Mouse (Mus musculus): ENCODE measurements around the gene Rtn4rl2.

Gene Rtn4rl2

GRCm38 (mm10) chr2:84884611-84885010, 1.9 kb downstream of the Rtn4rl2 start:
- no peak for DNase-seq

GRCm38 (mm10) chr2:84883942-84884341, 2.6 kb downstream of the Rtn4rl2 start:
- DNase-seq, result no peak

GRCm38 (mm10) chr2:84883530-84883929, 3.0 kb downstream of the Rtn4rl2 start:
- DNase-seq, result no peak

GRCm38 (mm10) chr2:84883084-84883483, 3.4 kb downstream of the Rtn4rl2 start:
- DNase-seq, result no peak

GRCm38 (mm10) chr2:84882606-84883005, 3.9 kb downstream of the Rtn4rl2 start:
- no peak for DNase-seq

- no peak for DNase-seq
Measured at GRCm38 (mm10) chr2:84880590-84880989, 5.9 kb downstream of the Rtn4rl2 start.

GRCm38 (mm10) chr2:84875842-84876241, 10.7 kb downstream of the Rtn4rl2 start:
- DNase-seq, result no peak

- peak; percentile 15 for DNase-seq
Measured at GRCm38 (mm10) chr2:84872105-84872716, 14.3 kb downstream of the Rtn4rl2 start.

- no peak for DNase-seq
Measured at GRCm38 (mm10) chr2:84870623-84871160, 15.8 kb downstream of the Rtn4rl2 start.

GRCm38 (mm10) chr2:84868977-84869376, 17.5 kb downstream of the Rtn4rl2 start:
- no peak for DNase-seq

GRCm38 (mm10) chr2:84868521-84868943, 18.0 kb downstream of the Rtn4rl2 start:
- DNase-seq, result no peak

GRCm38 (mm10) chr2:84865616-84866571, 20.6 kb downstream of the Rtn4rl2 start:
- no peak for DNase-seq

GRCm38 (mm10) chr2:84862231-84862630, 24.3 kb downstream of the Rtn4rl2 start:
- DNase-seq, result no peak

GRCm38 (mm10) chr2:84861430-84861829, 25.1 kb downstream of the Rtn4rl2 start:
- no peak for DNase-seq

GRCm38 (mm10) chr2:84859991-84860780, 26.3 kb downstream of the Rtn4rl2 start:
- no peak for DNase-seq

- no peak for DNase-seq
Measured at GRCm38 (mm10) chr2:84858551-84858950, 28.0 kb downstream of the Rtn4rl2 start.

- DNase-seq, result no peak
Measured at GRCm38 (mm10) chr2:84855732-84856131, 30.8 kb downstream of the Rtn4rl2 start.

GRCm38 (mm10) chr2:84851130-84852040, 35.1 kb downstream of the Rtn4rl2 start:
- no peak for DNase-seq

- DNase-seq, result no peak
Measured at GRCm38 (mm10) chr2:84850407-84851129, 35.9 kb downstream of the Rtn4rl2 start.

- DNase-seq, result no peak
Measured at GRCm38 (mm10) chr2:84845226-84845625, 41.3 kb downstream of the Rtn4rl2 start.

- no peak for DNase-seq
Measured at GRCm38 (mm10) chr2:84843654-84844053, 42.9 kb downstream of the Rtn4rl2 start.

Measured in cerebellum, adult 8-10 months (tissue).